Mouse (Mus musculus) olfactory bulb, adult 2 months (tissue): ENCODE measurements at regions not wholly inside any gene's neighbourhood (a gene's known extent, or its start where the extent isn't known, plus 50 kb on each side); places are given as distances from the start of the nearest gene placed in this dataset.
"Not testable (repeated sequence)": the region's sequence is repeated elsewhere in the genome, so short reads cannot be mapped to it uniquely, and the experiment has no call there.

ENCODE experiments used
- H3K27ac ChIP-seq: fragments of 200-500 bp; 2 replicates; pipeline ENCODE4 v1.5.1; 2012; ENCODE audit warnings: low read depth, low read length; ENCODE audit not compliant: insufficient read depth
- H3K4me1 ChIP-seq: fragments of 200-500 bp; 2 replicates; pipeline ENCODE4 v1.6.1; 2012; ENCODE audit warnings: low read length; ENCODE audit not compliant: control insufficient read depth, insufficient read depth
- H3K4me3 ChIP-seq: fragments of 200-500 bp; 2 replicates; pipeline ENCODE4 v1.5.1; 2012; ENCODE audit warnings: mild to moderate bottlenecking, low read depth, low read length, moderate library complexity; ENCODE audit not compliant: insufficient read depth
- CTCF ChIP-seq: fragments of 200-500 bp; IDR thresholded peaks from 2 replicates; pipeline ENCODE4 v1.5.1; 2012; ENCODE audit warnings: low read depth, mild to moderate bottlenecking, low read length, moderate library complexity; ENCODE audit not compliant: insufficient read depth
- POLR2A ChIP-seq: fragments of 200-500 bp; IDR thresholded peaks from 2 replicates; pipeline ENCODE4 v1.6.1; 2012; ENCODE audit warnings: mild to moderate bottlenecking, low read depth, low read length, moderate library complexity; ENCODE audit not compliant: insufficient read depth
- WGBS: fragments of 180-500 bp; shearing (Covaris S2); methylation state at CpG from one replicate; pipeline ENCODE4 v1.1.7; 2018; 5-methylcytosine and 5-hydroxymethylcytosine counted together

- TF ChIP-seq CTCF = no peak
- no peak for TF ChIP-seq POLR2A
- Histone ChIP-seq H3K4me3 (no peak overlapping the region), H3K27ac (no peak overlapping the region), H3K4me1 (no peaks in the 10 kb centered on the region)
- WGBS = 29% methylated on average over 3 of the region's 3 CpGs
Observed at GRCm38 (mm10) chr12:74825664-74826063, 351.5 kb downstream of the Kcnh5 start.

- Histone ChIP-seq H3K27ac (no peak overlapping the region), H3K4me3 (no peak overlapping the region), H3K4me1 (no peaks in the 10 kb centered on the region)
- TF ChIP-seq POLR2A = no peak
- no peak for TF ChIP-seq CTCF
- 11% methylated on average over 3 of the region's 3 CpGs for WGBS
Observed at GRCm38 (mm10) chr12:74824735-74825494, 352.2 kb downstream of the Kcnh5 start.

GRCm38 (mm10) chr12:74816181-74816580, 361.0 kb downstream of the Kcnh5 start:
- H3K27ac ChIP-seq, H3K4me1 ChIP-seq, H3K4me3 ChIP-seq: not testable (repeated sequence)
- WGBS = 95% methylated on average over 3 of the region's 3 CpGs

- 92% methylated on average over 2 of the region's 2 CpGs for WGBS
Observed at GRCm38 (mm10) chr12:74808571-74808970, 368.6 kb downstream of the Kcnh5 start.

GRCm38 (mm10) chr12:74807926-74808325, 369.2 kb downstream of the Kcnh5 start:
- not testable (repeated sequence) for H3K27ac ChIP-seq, H3K4me1 ChIP-seq, H3K4me3 ChIP-seq
- 97% methylated on average over 15 of the region's 15 CpGs for WGBS

More at GRCm38 (mm10) chr12:74808571-74808970, 368.6 kb downstream of the Kcnh5 start:
- not testable (repeated sequence) for H3K4me1 ChIP-seq, H3K4me3 ChIP-seq, H3K27ac ChIP-seq

GRCm38 (mm10) chr12:74803740-74804512, 373.2 kb downstream of the Kcnh5 start:
- WGBS = 59% methylated on average over 13 of the region's 13 CpGs

GRCm38 (mm10) chr12:74792036-74792435, 385.1 kb downstream of the Kcnh5 start:
- no peak overlapping the region for H3K4me3 ChIP-seq
- 58% methylated on average over 3 of the region's 3 CpGs for WGBS
- no peak for TF ChIP-seq POLR2A
- no peak for TF ChIP-seq CTCF
- H3K4me1 ChIP-seq = no peaks in the 10 kb centered on the region
- no peak overlapping the region for H3K27ac ChIP-seq

More at GRCm38 (mm10) chr12:74803740-74804512, 373.2 kb downstream of the Kcnh5 start:
- Histone ChIP-seq H3K27ac (no peak overlapping the region), H3K4me3 (no peak overlapping the region), H3K4me1 (no peaks in the 10 kb centered on the region)
- TF ChIP-seq CTCF (no peak), POLR2A (no peak)

- Histone ChIP-seq H3K4me3 (no peak overlapping the region), H3K4me1 (no peaks in the 10 kb centered on the region), H3K27ac (no peak overlapping the region)
- WGBS = 94% methylated on average over 1 of the region's 1 CpGs
- TF ChIP-seq POLR2A (no peak), CTCF (no peak)
Observed at GRCm38 (mm10) chr12:74762284-74762683, 414.8 kb downstream of the Kcnh5 start.

- WGBS = 100% methylated on average over 1 of the region's 1 CpGs
- no peak overlapping the region for H3K4me3 ChIP-seq
- H3K4me1 ChIP-seq = no peaks in the 10 kb centered on the region
- H3K27ac ChIP-seq = no peak overlapping the region
- TF ChIP-seq CTCF = no peak
- no peak for TF ChIP-seq POLR2A
Observed at GRCm38 (mm10) chr12:74745051-74745450, 428.9 kb upstream of the Gm11042 start.

- WGBS = 98% methylated on average over 2 of the region's 2 CpGs
- no peak overlapping the region for H3K27ac ChIP-seq
- no peak overlapping the region for H3K4me3 ChIP-seq
- TF ChIP-seq CTCF (no peak), POLR2A (no peak)
- no peaks in the 10 kb centered on the region for H3K4me1 ChIP-seq
Observed at GRCm38 (mm10) chr12:74728866-74729265, 412.7 kb upstream of the Gm11042 start.
